Mouse (Mus musculus) intestine, embryonic 14.5 days (tissue): ENCODE measurements around the gene Prkci. TPM values are rescaled to one million over a fixed set of nuclear protein-coding genes. Genes with fewer than 3 reads are reported as not detected.

ENCODE experiments used
- ATAC-seq: fragments of 200-750 bp; cut with Nextera tagmentation; replicated peaks from 2 replicates; pipeline ENCODE4 v1.8.0; 2017; ENCODE audit warnings: low read depth, moderate number of reproducible peaks, moderate TSS enrichment, moderate library complexity; ENCODE audit not compliant: low FRiP score, low TSS enrichment
- DNase-seq: peaks from one replicate; pipeline ENCODE4 v3.0.0-alpha.2; 2018; ENCODE audit warnings: low spot score
- H3K27ac ChIP-seq: fragments of 300-500 bp; sonication (generic); 2 replicates; pipeline ENCODE4 v1.5.1; 2014; ENCODE audit warnings: low read depth, mild to moderate bottlenecking, control low read depth
- H3K27me3 ChIP-seq: fragments of 300-500 bp; sonication (generic); replicated peaks from 2 replicates; pipeline ENCODE4 v1.6.1; 2014; ENCODE audit warnings: low read length, control low read depth; ENCODE audit not compliant: control insufficient read depth, insufficient read depth
- H3K36me3 ChIP-seq: fragments of 300-500 bp; sonication (generic); 2 replicates; pipeline ENCODE4 v1.6.1; 2014; ENCODE audit warnings: low read length, control low read depth; ENCODE audit not compliant: control insufficient read depth, insufficient read depth
- H3K4me1 ChIP-seq: fragments of 300-500 bp; sonication (generic); replicated peaks from 2 replicates; pipeline ENCODE4 v1.6.1; 2014; ENCODE audit warnings: low read length, control low read depth, mixed read lengths; ENCODE audit not compliant: control insufficient read depth, insufficient read depth
- H3K4me2 ChIP-seq: fragments of 300-500 bp; sonication (generic); 2 replicates; pipeline ENCODE4 v1.6.1; 2014; ENCODE audit warnings: low read length
- H3K4me3 ChIP-seq: fragments of 300-500 bp; sonication (generic); 2 replicates; pipeline ENCODE4 v1.5.1; 2014; ENCODE audit warnings: low read depth, low read length, control low read depth, mixed read lengths
- H3K9ac ChIP-seq: fragments of 300-500 bp; sonication (generic); 2 replicates; pipeline ENCODE4 v1.6.1; 2014; ENCODE audit warnings: mild to moderate bottlenecking, low read length
- H3K9me3 ChIP-seq: fragments of 300-500 bp; sonication (generic); 2 replicates; pipeline ENCODE4 v1.6.1; 2016; ENCODE audit warnings: low read length, control low read depth; ENCODE audit not compliant: control insufficient read depth
- WGBS: fragments of 180-500 bp; shearing (Covaris S2); extraction: QIAGEN DNeasy Blood & Tissue Kit; methylation state at CpG from one replicate; pipeline ENCODE4 v1.1.7; 2014; 5-methylcytosine and 5-hydroxymethylcytosine counted together
- polyA plus RNA-seq: library from polyadenylated mRNA; unstranded; fragments of >200 nt; fragmentation: Nextera tagmentation; extraction: Ambion mirVana; gene quantifications from 2 replicates; pipeline ENCODE4 v1.2.1, GENCODE M21; 2014

Gene Prkci
- polyA plus RNA-seq, 1 experiment from 2014 or later: 48.0 TPM

DNA sequence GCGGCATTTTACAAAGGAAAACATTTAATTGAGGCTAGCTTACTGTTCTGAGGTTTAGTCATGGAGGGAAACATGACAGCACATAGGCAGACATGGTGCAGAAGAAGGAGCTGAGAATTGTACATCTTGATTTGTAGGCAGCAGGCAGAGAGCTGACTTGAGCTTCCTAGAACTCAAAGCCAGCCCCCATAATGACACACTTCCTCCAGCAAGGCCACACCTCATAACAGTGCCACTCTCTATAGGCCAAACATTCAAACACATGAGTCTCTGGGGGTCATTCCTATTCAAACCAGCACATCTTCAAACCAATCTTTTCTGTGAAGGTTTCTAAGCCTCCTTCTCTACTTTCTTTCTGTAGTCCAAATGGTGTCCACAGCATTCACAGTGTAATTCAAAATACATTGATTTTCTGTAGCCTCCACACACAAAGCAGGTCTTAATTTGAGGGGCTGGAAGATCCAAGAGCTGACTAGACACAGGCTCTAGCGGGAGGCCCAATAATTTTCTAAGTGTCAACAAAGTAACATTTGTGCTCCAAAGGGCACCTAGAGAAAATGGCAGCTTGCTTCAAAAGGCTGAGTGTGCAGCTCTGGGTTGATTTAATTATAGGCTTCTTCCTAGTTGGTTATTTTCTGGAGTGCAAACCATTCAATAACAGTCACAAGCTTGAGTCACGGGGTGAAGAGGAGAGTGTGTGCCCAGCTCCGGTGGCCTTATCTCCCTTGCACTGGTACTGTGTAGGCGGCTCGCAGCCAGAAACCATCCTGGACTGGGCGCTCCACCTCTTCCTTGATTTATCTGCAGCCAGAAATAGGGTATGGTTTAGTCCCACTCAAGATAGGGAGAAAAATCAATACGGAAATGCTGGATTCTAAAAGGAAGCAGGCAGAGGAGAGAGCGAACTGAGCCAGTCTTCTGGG is 7.9 kb upstream of the Prkci start:
- WGBS: 81% methylated on average over 9 of the region's 9 CpGs

DNA sequence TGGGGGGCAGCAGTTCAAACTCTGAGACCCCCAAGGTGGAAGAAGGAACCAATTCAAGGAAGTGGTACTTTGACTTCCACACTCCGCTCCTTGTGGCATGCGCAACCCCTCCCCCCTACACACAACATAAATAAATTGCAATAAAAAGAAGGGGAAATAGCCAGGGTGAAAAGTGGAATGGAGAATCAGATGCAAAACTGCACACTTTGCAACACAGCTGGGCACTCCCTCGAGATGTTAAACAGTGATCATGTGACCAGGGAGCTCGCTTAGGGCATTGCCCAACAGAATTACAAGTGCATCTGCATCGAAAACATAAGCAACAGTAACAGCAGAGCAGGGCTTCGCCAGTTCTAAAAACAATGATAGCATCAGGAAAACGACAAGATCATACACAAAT is 3.4 kb upstream of the Prkci start:
- Histone ChIP-seq H3K9ac (no peak overlapping the region), H3K27ac (no peak overlapping the region), H3K9me3 (no peaks in the 10 kb centered on the region), H3K36me3 (no peaks in the 10 kb centered on the region), H3K27me3 (no peaks in the 10 kb centered on the region), H3K4me2 (no peak overlapping the region), H3K4me3 (no peak overlapping the region), H3K4me1 (peaks cover 3% of the 10 kb centered on the region)
- ATAC-seq (no peak), DNase-seq (no peak)
- 77% methylated on average over 7 of the region's 7 CpGs for WGBS

More for the DNA sequence above, 7.9 kb upstream of the Prkci start:
- Histone ChIP-seq H3K4me2 (no peak overlapping the region), H3K9me3 (no peaks in the 10 kb centered on the region), H3K27ac (no peak overlapping the region), H3K36me3 (no peaks in the 10 kb centered on the region), H3K9ac (no peak overlapping the region), H3K4me3 (no peak overlapping the region), H3K27me3 (no peaks in the 10 kb centered on the region), H3K4me1 (no peaks in the 10 kb centered on the region)
- peak; percentile 68; the same call in 1 of the 2 replicates for ATAC-seq
- DNase-seq: no peak

DNA sequence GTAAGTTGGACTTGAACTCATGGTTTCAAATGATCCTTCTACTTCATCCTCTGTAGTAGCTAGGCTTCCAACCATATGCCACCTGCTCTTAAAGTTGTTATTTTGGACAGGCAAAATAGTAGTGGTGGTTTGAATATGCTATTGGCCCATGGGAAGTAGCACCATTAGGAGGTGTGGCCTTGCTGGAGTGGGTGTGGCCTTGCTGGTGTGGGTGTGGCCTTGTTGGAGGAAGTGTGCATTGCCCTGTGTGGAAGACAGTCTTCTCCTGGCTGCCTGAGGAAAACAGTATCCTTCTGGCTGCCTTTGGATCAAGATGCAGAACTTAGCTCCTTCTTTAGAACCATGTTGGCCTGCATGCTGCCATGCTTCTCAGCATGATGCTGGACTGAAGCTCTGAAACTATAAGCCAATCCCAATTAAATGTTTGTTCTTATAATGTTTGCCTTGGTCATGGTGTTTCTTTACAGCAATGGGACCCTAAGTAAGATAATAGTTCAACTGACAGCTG is 2.4 kb upstream of the Prkci start:
- Histone ChIP-seq H3K27me3 (no peaks in the 10 kb centered on the region), H3K36me3 (no peaks in the 10 kb centered on the region), H3K9me3 (no peaks in the 10 kb centered on the region), H3K27ac (no peak overlapping the region), H3K4me1 (peaks cover 7% of the 10 kb centered on the region), H3K9ac (no peak overlapping the region), H3K4me2 (no peak overlapping the region), H3K4me3 (no peak overlapping the region)
- DNase-seq: no peak
- ATAC-seq: no peak

DNA sequence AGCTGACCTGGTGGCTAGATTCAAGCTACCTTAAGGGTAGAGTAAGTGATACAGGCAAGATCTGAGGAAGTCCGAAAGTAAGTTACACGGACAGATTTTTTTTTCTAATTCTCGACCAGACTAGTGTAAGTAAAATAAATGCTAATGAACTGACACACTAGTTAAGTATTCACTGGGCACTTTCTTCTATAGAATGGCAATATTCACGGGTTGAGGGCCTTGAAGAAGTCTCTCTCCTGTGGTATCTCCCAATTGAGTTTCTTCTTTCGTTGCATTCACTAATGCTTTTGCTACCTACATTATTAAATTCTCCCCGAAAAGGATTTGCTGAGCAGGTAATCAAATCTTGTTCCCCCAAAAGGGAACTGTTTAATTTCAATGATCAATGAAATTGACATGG is 688 bp upstream of the Prkci start:
- no peaks in the 10 kb centered on the region for H3K36me3 ChIP-seq
- H3K4me2 ChIP-seq: peak overlapping the region; percentile 86
- H3K9me3 ChIP-seq: no peaks in the 10 kb centered on the region
- H3K4me3 ChIP-seq: peak overlapping the region; percentile 81
- ATAC-seq (no peak), DNase-seq (no peak)
- 20% methylated on average over 6 of the region's 6 CpGs for WGBS
- no peaks in the 10 kb centered on the region for H3K27me3 ChIP-seq
- H3K9ac ChIP-seq: peak overlapping the region; percentile 82
- peak overlapping the region; percentile 66 for H3K27ac ChIP-seq
- H3K4me1 ChIP-seq: peaks cover 21% of the 10 kb centered on the region

- under 1% methylated on average over 49 of the region's 49 CpGs for WGBS
- no peak; the same call in 1 of the 2 replicates for ATAC-seq
Observed at GRCm38 (mm10) chr3:30995899-30996687, 546 bp downstream of the Prkci start.

GRCm38 (mm10) chr3:30996688-30997014 is 1.1 kb downstream of the Prkci start:
- Histone ChIP-seq H3K27ac (peak overlapping the region; percentile 66; the same call in 1 of the 2 replicates), H3K4me1 (peaks cover 28% of the 10 kb centered on the region), H3K9ac (peak overlapping the region; percentile 82), H3K9me3 (no peaks in the 10 kb centered on the region), H3K4me2 (peak overlapping the region; percentile 86), H3K27me3 (no peaks in the 10 kb centered on the region), H3K36me3 (no peaks in the 10 kb centered on the region), H3K4me3 (peak overlapping the region; percentile 81)
- 4% methylated on average over 4 of the region's 4 CpGs for WGBS
- DNase-seq (peak; percentile 50), ATAC-seq (no peak)

More at GRCm38 (mm10) chr3:30995899-30996687, 546 bp downstream of the Prkci start:
- peak overlapping the region; percentile 66 for H3K27ac ChIP-seq
- peaks cover 28% of the 10 kb centered on the region for H3K4me1 ChIP-seq
- H3K36me3 ChIP-seq: no peaks in the 10 kb centered on the region
- peak overlapping the region; percentile 86 for H3K4me2 ChIP-seq
- no peaks in the 10 kb centered on the region for H3K27me3 ChIP-seq
- peak overlapping the region; percentile 81 for H3K4me3 ChIP-seq
- peak overlapping the region; percentile 82 for H3K9ac ChIP-seq
- peak; percentile 85 for DNase-seq
- no peaks in the 10 kb centered on the region for H3K9me3 ChIP-seq

GRCm38 (mm10) chr3:30999401-31000017 is 4.0 kb downstream of the Prkci start:
- WGBS: 30% methylated on average over 10 of the region's 10 CpGs
- DNase-seq (peak; percentile 73), ATAC-seq (no peak)
- H3K9ac ChIP-seq: no peak overlapping the region
- peak overlapping the region; percentile 30 for H3K4me2 ChIP-seq
- no peak overlapping the region for H3K4me3 ChIP-seq
- H3K27ac ChIP-seq: peak overlapping the region; percentile 78
- H3K27me3 ChIP-seq: no peaks in the 10 kb centered on the region
- H3K4me1 ChIP-seq: peaks cover 28% of the 10 kb centered on the region
- H3K9me3 ChIP-seq: no peaks in the 10 kb centered on the region
- no peaks in the 10 kb centered on the region for H3K36me3 ChIP-seq

GRCm38 (mm10) chr3:31000018-31000407 is 4.5 kb downstream of the Prkci start:
- Histone ChIP-seq H3K27me3 (no peaks in the 10 kb centered on the region), H3K4me1 (peaks cover 28% of the 10 kb centered on the region), H3K9ac (no peak overlapping the region), H3K36me3 (no peaks in the 10 kb centered on the region), H3K4me3 (no peak overlapping the region), H3K9me3 (no peaks in the 10 kb centered on the region), H3K4me2 (peak overlapping the region; percentile 30), H3K27ac (peak overlapping the region; percentile 78)
- peak; percentile 65 for DNase-seq
- WGBS: 20% methylated on average over 4 of the region's 4 CpGs
- no peak for ATAC-seq
